Mouse (Mus musculus) MEL (cell line): ENCODE measurements around the gene 1700025G04Rik.

ENCODE experiments used
- CHD1 ChIP-seq: IDR thresholded peaks from 2 replicates; pipeline ENCODE4 v1.6.1; 2012; ENCODE audit warnings: low read depth, mild to moderate bottlenecking, inconsistent platforms, low read length, improper control_type of control experiment
- CTCF ChIP-seq, 3 experiments: IDR thresholded peaks in 2 of 3; conservative IDR thresholded peaks in 1 of 3; 2 replicates each; pipeline ENCODE4 v1.5.1; 2011 to 2012; ENCODE audit warnings: low read length in 3 of 3, low read depth in 2 of 3, mild to moderate bottlenecking in 2 of 3, improper control_type of control experiment in 1 of 3, inconsistent platforms in 1 of 3, mixed read lengths in 1 of 3, moderate library complexity in 1 of 3; ENCODE audit not compliant: control insufficient read depth in 1 of 3, insufficient read depth in 1 of 3, poor library complexity in 1 of 3, severe bottlenecking in 1 of 3
- ETS1 ChIP-seq: IDR thresholded peaks from 2 replicates; pipeline ENCODE4 v1.6.1; 2012; ENCODE audit warnings: low read depth, mild to moderate bottlenecking, inconsistent platforms, low read length, improper control_type of control experiment, moderate library complexity
- MYB ChIP-seq: IDR thresholded peaks from 2 replicates; pipeline ENCODE4 v1.6.1; 2011; ENCODE audit warnings: mild to moderate bottlenecking, low read depth, low read length, improper control_type of control experiment
- POLR2A ChIP-seq, 2 experiments: IDR thresholded peaks; 2 replicates each; pipeline ENCODE4 v1.6.1; 2011 to 2012; ENCODE audit warnings: low read length in 2 of 2, mild to moderate bottlenecking in 2 of 2, control low read depth in 1 of 2, improper control_type of control experiment in 1 of 2, low read depth in 1 of 2, moderate library complexity in 1 of 2; ENCODE audit not compliant: control insufficient read depth in 1 of 2, insufficient read depth in 1 of 2, poor library complexity in 1 of 2
- USF1 ChIP-seq: IDR thresholded peaks from 2 replicates; pipeline ENCODE4 v1.6.1; 2014; ENCODE audit warnings: low read depth, mild to moderate bottlenecking, inconsistent platforms, low read length, improper control_type of control experiment, moderate library complexity
- ZC3H11A ChIP-seq: IDR thresholded peaks from 2 replicates; pipeline ENCODE4 v1.6.1; 2012; ENCODE audit warnings: low read depth, mild to moderate bottlenecking, inconsistent platforms, low read length, improper control_type of control experiment

DNA sequence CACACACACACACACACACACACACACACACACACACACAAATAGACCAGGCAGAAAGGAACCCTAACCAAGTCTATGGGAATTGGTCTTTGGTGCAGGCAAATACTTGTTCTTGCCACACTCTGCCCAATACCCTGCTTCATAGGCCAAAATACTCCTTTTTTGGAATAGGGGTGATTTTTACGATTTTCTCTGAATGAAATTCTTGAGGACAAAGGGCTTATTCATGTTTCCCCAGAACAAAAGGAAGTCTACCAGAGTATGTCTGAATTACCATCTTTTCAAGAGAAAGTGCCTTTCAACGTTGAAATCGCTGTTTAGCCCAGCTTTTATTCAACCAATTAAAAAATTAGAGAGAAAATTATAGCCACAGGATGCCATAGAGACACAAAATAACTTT lies 237.9 kb downstream of the 1700025G04Rik start:
- TF ChIP-seq POLR2A (IDR thresholded peaks at IDR 0.05; ENCODE audit: control insufficient read depth in 1 of 2, insufficient read depth in 1 of 2, low read depth in 1 of 2, low read length in 2 of 2, poor library complexity in 1 of 2) (no peak), MYB (no peak), ETS1 (no peak), CHD1 (no peak), ZC3H11A (no peak), CTCF (IDR thresholded peaks at IDR 0.05 in 2 of 3, conservative IDR thresholded peaks at IDR 0.05 in 1 of 3; ENCODE audit: control insufficient read depth in 1 of 3, insufficient read depth in 1 of 3, low read depth in 2 of 3, low read length in 3 of 3, poor library complexity in 1 of 3, severe bottlenecking in 1 of 3) (no peak), USF1 (no peak)
